Mouse (Mus musculus) embryo, embryonic 11.5 days (tissue): ENCODE data around the gene Negr1.

ENCODE experiments used
- DNase-seq: peaks from one replicate; pipeline ENCODE4 v3.0.0-alpha.2; 2012; ENCODE audit warnings: low read depth, low spot score

Negr1 gene

DNA sequence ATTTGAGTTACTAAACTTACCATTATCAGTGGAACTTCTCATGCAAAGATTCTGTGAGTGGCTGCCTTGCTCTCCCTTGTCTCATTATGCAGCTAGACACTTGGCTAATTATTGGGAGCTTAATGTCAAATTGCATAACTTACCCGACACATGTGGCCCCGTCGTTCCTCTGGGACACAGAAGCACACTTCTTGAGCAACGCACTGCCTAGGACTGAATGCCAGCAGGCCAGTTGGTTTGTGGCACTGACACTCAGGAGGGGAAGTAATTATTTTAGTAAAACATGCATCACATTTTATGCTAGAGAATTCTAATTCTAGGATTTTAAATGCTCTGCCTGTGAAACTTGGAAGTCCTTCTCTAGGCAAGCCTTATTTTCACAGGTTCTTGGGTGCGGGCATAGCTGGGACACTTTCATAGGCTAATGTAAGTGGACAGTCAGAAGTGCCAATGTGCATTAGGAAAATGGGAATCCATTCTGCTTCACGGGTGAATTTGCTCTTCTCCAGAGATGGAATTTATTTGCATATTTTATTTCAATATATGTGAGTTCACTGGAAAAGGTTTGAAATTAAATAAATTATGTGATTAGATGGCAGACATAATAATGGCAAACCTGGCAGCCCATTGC lies 234.6 kb downstream of the Negr1 start:
- DNase-seq, result no peak

DNA sequence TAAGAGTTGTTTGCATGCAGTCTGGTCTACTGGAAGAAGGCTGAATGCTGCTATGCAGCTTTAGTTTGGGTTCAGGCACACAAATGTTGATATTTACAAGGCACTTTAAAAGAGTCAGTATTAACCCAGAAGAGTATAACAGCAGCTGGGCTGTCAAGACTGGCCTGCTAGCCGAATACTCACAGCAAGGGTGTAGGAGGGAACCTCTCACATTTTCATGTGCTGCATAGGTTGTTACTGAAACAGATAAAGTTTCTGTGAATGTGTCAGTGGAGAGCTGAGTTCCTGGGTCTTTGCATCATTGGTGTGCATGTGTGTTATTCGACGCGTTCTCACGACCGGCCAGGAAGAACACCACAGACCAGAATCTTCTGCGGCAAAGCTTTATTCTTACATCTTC lies 237.6 kb downstream of the Negr1 start:
- DNase-seq, result no peak

DNA sequence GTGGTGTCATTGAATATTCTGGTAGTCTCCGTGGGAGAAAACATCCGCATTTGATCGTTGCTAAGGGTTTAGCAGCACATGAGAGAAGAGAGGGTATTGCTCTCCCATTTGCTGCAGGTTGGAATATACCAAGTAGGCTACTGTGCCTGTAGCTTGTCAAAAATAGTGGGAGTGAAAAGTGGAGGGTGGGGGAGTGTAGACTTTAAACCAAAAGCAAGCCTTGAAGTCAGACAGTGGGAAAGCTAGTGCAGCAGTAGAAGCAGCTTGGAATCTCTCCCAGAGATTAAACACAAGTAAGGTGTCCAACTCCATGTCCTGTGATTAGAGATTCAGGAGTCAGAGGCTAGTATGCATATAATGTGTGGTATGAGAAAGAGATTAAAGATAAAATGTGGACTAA lies 248.2 kb downstream of the Negr1 start:
- DNase-seq, result no peak

DNA sequence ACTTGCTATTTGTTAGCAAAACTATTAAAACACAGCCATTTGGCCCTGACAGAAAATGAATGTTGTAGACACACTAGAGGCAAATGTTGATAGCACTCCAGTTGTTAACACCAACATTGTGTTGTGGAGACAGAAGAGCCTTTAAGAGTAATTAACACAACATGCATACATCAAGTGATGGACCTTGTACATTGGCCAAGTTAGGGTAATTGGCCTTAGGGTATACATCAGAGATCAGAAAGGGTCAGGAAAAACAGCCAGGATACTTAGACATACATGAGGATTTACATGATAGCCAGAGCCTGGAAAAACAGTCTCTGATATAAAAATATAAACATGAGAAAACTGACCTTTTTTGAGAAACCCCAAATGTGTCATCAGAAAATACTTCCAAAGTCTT lies 255.3 kb downstream of the Negr1 start:
- DNase-seq, result no peak

DNA sequence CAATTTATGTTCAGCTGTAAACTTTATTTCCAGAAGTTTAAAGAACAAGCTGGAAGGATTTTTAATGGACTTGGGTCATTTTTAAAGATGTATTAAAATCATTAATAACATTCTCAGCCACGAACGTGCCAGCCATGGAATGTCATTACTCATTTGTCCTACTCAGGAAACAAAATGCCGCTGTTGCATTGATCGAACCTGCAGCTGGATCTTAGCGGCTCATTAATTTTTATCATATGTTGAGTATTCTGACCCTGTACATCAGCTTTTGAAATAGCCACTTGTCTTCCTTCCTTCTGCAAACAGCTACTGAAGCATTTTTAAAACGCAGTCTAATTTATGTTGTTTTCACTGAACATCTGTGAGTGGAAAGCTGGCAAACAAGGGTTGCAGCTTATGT lies 255.9 kb downstream of the Negr1 start:
- no peak for DNase-seq

DNA sequence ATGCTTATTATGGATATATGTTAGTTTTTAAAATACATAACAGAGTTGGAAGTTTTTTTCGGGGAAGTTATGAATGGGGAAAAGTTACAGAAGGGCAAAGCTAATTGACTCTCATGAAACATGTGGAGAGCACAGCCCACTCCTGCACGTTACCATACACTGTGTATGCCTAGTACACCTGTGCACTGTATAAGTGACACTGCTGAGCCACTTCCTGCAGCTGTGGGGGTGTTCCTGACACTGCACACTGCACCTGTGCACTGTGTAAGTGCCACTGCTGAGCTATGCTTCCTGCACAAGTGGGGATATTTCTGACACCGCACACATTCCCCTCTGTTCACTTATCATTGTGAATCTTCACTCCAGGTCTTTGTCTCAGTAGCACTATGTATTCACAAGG lies 261.4 kb downstream of the Negr1 start:
- DNase-seq, result no peak

DNA sequence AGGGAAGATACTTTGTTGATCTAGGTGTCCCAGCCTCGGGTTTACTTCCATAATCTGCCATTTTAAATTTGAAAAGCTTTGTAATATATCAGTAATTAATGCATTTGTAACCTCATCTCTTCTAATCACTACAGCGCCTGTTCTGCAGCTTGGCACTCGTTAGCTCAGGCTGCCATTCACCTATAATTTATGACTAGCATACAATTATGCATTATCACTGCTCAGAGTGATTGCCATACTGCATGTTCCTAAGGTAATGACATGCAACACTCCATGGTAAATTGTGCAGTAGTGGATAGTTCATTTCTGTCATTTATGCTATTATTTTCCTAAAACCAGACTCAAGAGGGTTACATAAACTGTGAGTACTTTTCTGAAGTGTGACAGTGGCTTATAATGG lies 272.3 kb downstream of the Negr1 start:
- no peak for DNase-seq

DNA sequence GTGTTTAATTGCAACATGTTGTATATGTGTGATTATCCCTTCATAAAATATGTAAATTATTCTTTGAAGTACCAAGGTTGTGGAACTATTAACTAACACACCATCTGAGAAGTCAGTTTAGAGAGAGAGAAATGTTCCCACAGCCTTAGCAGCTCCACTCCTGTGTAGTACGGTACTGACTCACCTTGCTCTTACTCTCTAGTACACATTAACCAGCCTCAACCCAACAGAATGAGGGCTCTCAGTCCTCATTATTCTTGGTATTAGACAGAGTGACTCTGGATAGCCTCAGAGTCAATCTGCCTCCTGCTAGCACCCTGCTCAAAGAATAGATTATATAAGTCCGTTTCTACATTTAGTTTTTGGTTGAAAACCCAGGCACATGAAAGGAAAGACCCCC lies 277.0 kb downstream of the Negr1 start:
- DNase-seq, result no peak

DNA sequence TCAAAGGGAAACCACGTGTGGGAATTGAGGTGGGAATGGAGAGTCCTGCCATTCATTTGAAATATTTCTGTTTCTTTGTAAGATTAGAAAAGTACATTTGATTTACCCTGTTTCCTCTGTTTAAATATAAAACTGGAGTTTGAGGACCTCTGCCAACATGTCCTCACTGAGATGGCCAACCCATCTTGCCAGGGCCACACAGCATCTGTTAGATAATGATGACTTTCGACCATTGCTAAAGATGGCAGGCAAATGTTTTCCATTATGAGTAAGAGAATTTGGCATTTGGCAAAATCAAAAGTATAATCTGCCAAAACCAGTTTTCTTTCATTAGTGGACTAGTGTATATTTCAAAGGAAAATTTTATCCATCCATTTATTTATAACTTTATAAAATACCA lies 286.8 kb downstream of the Negr1 start:
- DNase-seq, result no peak

DNA sequence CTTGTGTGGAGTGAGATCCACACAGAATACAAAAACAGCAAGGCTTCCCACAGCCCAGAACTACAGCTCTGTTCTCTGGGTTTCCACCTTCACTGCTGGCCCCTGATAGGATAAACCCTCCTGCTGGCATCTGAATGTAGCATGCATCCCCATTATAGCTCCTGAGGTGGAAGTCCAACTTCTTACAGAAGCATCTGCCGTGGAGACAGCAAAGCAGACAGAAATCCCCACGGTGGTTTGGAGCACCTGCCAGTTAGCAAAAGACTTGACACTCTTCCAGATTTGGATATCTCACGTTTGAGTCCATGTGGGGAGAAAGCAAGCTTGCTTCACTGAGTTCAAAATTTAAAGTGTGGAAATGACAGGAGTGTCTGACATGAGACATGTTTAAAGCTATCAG lies 290.3 kb downstream of the Negr1 start:
- DNase-seq, result no peak

DNA sequence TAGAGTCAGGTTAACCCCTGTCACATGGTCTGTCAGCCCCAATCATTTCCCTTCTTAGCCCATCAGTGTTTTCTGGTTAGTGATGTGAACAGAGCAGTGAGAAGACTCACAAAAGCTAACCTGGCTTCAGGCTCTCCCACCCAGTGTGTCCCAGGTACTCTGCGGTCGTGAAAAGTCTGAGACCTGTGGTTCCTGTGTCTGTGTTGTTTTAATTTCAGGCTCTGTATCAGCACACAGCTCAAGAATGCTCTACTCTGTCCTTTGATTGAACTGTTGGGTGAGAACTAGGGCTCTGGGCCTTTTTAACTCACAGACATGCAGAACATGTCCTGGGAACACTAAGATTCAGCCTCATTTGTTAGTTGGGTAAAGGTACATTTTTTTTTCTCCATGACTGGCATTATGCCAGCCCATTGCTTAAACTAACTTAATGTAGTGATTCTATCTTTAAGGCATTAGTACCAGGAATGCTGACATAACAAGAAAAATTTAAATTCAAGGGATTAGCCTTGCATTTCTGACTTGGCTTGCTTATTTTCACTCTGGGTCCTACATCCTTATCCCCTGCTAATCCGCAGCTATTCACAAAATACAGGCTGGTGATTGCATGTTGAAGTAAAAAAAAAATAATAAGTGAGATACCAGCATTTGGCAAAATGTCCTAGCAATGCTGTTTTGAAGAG lies 308.8 kb downstream of the Negr1 start:
- no peak for DNase-seq

DNA sequence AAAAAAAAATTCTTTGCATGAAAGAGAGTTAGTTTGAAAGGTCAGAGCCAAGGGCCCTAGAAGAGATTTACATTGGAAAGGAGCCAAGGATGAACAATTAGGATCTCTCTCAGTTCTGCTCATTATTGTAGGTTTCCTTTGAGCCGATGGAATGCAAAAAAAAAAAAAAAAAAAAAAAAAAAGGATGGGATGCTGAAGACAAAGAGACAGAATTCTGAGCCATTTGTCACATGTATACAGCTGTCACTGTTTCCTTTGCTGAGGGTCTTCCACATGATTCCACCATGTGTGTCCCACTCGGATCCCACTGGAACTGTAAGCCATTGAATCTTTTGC lies 309.3 kb downstream of the Negr1 start:
- DNase-seq, result no peak

DNA sequence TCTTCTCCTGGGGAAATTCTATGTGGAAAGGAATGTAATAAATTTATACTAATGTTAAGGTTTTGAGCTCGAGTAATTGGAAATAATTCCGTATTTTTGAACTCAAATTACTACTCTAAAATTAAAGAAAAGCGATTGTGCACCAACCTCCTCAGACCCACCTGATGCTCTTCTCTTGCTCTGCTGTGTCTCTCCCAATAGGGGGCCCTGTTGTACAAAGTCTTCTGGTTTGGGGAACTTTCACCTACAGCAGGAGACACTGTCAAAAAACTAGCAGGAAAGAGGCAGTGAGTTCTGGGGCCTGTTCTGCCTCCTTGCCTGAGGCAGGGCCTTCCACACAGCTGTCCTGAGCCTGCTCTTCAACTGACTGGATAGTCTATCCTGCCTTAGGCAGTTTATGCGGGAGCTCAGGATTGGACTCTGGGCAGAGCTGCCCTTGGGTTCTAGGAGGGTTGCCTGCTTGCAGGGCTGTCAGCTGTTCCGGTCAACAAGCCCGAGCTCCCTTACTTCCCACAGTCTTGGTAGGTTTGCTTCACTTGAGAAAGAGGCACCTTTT lies 310.1 kb downstream of the Negr1 start:
- no peak for DNase-seq

DNA sequence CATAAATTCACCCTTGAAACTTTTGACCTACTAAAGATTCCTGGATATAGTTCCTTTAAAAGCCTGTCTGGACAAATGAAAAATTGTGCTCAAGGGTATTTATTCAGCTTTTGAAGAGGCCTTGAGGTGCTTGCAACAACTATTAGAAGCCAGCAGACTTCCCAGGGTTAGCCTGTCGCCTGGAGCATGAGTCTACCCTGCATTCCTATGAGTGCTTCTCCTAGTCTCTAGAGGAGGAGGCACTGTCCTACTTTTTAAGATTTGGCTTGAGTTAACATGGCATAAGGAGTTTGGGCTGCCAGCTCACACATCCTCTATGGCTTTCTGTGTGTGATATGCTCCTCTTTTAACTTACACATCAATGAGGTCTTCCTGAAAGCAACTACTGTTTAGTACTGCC lies 315.0 kb downstream of the Negr1 start:
- no peak for DNase-seq

DNA sequence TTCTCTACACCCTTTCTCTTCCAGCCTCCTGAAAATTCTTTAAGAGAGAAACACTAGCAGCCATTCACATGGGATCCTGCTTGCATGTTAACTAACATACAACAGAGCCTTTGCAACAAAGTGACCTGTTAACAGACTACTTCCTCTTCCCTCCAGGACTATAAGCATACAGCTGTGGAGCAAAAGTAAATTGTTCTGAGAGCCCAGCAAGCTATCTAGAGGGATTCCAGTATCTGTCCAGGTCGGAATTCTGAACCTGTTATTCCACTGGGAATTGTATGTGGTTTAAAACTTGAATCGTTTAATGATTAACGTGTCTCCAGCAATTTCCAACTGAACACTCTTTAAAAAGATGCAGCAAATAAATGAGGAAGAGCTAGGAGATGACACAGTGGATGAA lies 320.5 kb downstream of the Negr1 start:
- DNase-seq, result no peak

DNA sequence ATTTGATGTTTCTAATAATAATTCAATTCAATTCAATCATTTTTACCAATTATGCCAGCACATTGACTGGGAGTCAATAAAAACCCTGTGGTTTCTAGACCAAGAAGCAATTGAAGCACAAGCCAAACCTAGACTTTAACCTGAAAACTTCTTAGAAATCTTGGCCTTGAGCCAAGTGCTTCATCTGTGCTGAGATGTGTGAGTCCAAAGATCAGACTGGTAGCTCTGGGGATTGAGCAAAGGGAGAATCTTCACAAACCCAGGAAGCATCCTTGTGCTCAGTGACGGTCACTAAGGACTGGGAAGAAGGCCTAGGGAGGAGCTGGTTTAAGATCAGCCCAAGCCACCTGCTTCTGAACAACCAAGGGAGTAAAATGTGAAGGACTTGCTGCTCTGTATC lies 322.3 kb downstream of the Negr1 start:
- no peak for DNase-seq

DNA sequence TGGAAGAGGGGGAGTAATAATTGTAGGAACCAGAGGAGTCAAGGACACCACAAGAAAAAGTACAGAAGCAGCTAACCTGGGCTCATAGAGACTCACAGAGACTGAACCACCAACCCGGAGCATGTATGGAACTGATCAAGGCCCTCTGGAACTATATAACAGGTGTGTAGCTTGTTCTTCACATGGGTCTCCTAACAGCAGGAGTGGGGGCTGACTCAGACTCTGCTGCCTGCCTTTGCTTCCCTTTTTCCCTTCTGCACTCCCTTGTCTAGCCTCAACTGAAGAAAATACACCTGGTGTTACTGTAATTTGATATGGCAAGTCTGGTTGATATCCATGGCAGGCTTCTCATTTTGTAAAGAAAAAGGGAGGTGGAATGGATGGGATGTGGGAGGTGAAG lies 324.1 kb downstream of the Negr1 start:
- DNase-seq, result no peak

DNA sequence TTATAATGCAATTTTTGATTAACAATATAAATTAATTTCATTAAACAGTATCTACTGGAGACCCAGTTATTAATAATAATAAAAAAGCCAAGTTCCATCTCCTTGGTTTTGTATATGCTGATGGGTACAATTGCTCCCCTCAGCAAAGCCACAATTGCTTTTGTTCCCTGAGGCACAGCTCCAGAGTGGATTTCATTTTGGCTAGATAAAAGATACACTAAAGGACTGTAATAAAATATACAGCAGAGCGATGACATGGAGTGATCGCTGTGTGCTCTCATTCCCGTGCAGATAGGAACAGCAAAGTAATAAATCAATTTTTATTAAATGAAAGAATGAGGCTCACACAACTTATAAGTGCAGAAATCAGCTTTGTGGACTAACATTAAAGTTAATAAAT lies 325.3 kb downstream of the Negr1 start:
- DNase-seq, result no peak

DNA sequence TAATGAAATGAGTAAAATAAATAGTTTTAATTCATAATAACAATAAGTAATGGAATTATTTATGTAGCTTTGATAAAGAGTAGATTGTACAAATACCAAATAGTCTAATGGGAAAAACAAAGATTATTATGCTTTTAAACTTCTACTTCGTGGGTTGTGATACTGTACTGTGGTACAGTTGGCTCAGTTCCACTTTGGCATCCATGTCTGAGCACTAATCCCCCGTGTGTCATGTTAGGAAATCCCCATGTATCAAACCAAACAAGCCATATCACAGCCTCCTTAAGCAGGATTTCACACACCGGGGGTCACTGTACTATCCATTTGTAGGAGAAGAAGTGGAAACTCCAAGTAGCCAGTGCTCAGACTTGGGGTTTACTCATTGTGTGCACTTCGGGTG lies 329.4 kb downstream of the Negr1 start:
- DNase-seq, result no peak

DNA sequence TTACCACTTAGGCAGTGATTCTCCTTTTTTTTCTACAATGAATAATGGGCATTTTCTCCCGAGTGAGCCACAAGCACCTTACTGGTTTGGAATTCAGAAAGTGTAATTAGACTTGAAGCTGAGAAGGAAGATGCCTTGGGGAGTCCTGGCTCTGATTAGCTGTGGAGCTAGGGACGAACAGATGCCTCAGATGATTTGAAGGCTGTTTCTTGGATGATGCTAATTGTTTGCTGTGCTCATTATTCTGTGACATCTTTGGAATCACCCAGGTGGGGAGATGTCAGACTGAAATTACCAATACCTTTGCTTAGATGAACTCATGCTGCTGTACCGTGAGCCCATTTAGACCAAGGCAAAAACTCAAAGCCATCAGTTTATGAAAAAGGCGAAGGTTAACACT lies 333.7 kb downstream of the Negr1 start:
- no peak for DNase-seq

DNA sequence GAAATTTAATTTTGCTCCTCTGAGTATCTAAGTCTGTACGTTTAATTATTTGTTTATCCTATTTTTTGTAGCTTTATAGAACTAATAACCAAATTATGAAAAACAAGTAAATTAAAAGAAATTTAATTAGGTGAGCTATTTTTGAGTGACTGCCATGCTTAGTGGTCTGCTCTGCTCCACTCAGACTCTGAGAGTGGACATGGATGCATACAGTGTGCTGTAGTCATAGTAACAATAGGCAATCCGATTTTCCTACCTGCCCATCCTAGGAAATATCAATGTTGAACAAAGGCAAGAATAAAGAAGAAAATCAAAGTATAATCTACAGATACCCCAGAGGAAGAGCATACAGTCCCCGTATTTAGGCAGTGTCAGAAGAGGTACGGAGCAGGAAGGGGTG lies 334.5 kb downstream of the Negr1 start:
- no peak for DNase-seq

DNA sequence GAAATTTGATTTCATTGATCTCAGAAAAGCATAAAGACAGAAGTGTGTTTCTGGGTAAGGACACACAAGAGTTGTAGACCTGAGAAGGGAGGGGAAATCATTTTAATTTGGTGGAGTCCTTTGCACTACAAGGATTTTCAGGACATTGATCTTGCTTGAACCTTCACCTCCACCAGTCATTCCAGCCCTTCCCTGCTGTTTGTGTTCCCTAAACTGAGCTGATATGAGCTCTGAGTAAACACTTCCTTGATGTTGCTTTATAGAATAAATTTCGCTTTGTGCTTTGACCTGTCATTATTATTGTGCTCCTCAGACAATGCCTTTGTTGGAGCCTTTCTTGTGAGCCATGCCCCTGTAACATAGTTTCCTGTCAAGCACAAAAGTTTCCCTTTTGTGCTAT lies 335.0 kb downstream of the Negr1 start:
- DNase-seq, result no peak

DNA sequence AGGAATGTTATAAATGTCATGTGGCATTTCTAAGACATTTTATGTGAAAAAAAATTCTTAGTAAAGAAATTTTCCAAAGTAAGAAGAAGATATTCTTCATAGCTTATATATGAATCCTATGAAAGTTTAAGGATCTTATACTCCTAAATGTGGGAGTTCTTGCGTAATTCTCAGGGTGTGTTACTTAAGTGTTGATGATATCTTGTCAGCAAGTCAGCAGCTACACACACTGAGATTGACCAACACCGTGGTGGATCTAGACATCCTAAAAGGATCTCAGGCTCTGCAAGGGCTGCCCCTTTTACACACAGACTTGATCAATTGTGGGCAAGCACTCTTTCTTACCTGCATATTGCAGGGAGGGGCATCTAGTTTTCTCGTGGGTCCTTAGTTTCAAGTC lies 339.5 kb downstream of the Negr1 start:
- DNase-seq, result no peak
